Mouse (Mus musculus) adrenal gland, postnatal 36 days (tissue): ENCODE measurements around the gene Myo10. TPM values are rescaled to one million over a fixed set of nuclear protein-coding genes. Genes with fewer than 3 reads are reported as not detected.

Experiments
- DNase-seq, 2 experiments: peaks; one replicate each; pipeline ENCODE4 v3.0.0; 2021; ENCODE audit warnings: mixed read lengths in 1 of 2
- total RNA-seq, 2 experiments: library from RNA; stranded (reverse); gene quantifications; 2 replicates each; pipeline ENCODE4 v1.2.3; 2021

The Myo10 gene
- total RNA-seq, 2 experiments from 2014 or later, result 83.3 to 141 TPM

- DNase-seq, result no peak
Observed at GRCm38 (mm10) chr15:25723281-25724113, 101.2 kb downstream of the Myo10 start.

GRCm38 (mm10) chr15:25724549-25724948 is 102.2 kb downstream of the Myo10 start:
- DNase-seq, result no peak

- DNase-seq, result peak; percentile 80 to 84
Observed at GRCm38 (mm10) chr15:25726814-25727213, 104.5 kb downstream of the Myo10 start.

- DNase-seq, result peak; percentile 47 to 65
Observed at GRCm38 (mm10) chr15:25728501-25728900, 106.2 kb downstream of the Myo10 start.

GRCm38 (mm10) chr15:25731053-25731452 is 108.7 kb downstream of the Myo10 start:
- no peak for DNase-seq

GRCm38 (mm10) chr15:25732758-25733428 is 110.6 kb downstream of the Myo10 start:
- peak in 1 of 2 experiments; percentile 33 for DNase-seq

- DNase-seq, result no peak
Observed at GRCm38 (mm10) chr15:25733739-25734430, 111.6 kb downstream of the Myo10 start.

- no peak for DNase-seq
Observed at GRCm38 (mm10) chr15:25736531-25736930, 114.2 kb downstream of the Myo10 start.

- no peak for DNase-seq
Observed at GRCm38 (mm10) chr15:25740271-25740670, 117.9 kb downstream of the Myo10 start.

GRCm38 (mm10) chr15:25742196-25742595 is 119.9 kb downstream of the Myo10 start:
- DNase-seq, result no peak

GRCm38 (mm10) chr15:25751510-25751909 is 129.2 kb downstream of the Myo10 start:
- DNase-seq, result no peak

GRCm38 (mm10) chr15:25752597-25752996 is 130.3 kb downstream of the Myo10 start:
- DNase-seq, result no peak

- no peak for DNase-seq
Observed at GRCm38 (mm10) chr15:25753003-25753402, 130.7 kb downstream of the Myo10 start.

GRCm38 (mm10) chr15:25753878-25754277 is 131.6 kb downstream of the Myo10 start:
- DNase-seq, result no peak

- no peak for DNase-seq
Observed at GRCm38 (mm10) chr15:25754342-25754951, 132.1 kb downstream of the Myo10 start.

- no peak for DNase-seq
Observed at GRCm38 (mm10) chr15:25755536-25755935, 133.2 kb downstream of the Myo10 start.

GRCm38 (mm10) chr15:25756072-25756471 is 133.7 kb downstream of the Myo10 start:
- DNase-seq, result no peak

GRCm38 (mm10) chr15:25758037-25758436 is 135.7 kb downstream of the Myo10 start:
- DNase-seq, result no peak

GRCm38 (mm10) chr15:25758500-25759086 is 136.3 kb downstream of the Myo10 start:
- DNase-seq, result no peak

- no peak for DNase-seq
Observed at GRCm38 (mm10) chr15:25760304-25760703, 138.0 kb downstream of the Myo10 start.

GRCm38 (mm10) chr15:25761049-25761448 is 138.7 kb downstream of the Myo10 start:
- DNase-seq, result no peak

GRCm38 (mm10) chr15:25761800-25762211 is 139.5 kb downstream of the Myo10 start:
- DNase-seq, result peak; percentile 69 to 74
